ENCODE assay signal across 27 mouse cellular contexts in genomic region chr14:56462729-56463128, GRCm38 (mm10).
DNase-seq lines count a peak whose midpoint lies in the region; ATAC-seq and TF ChIP-seq lines count a peak whose summit lies in the region.
"Had no signal": no experiment of that assay in that cellular context is flagged by ENCODE, and none has a peak within 500 bp of the region (broad histone marks: within the 10 kb centered on the region; RNA-seq: fewer than 3 reads in every experiment).

No protein-coding gene starts in this region.

- no peak overlapping the region for H3K4me2 ChIP-seq in liver, embryonic 11.5 days
- H3K4me2 ChIP-seq in liver, embryonic 14.5 days (ENCODE audit: low read depth), result no peak overlapping the region
- H3K4me2 ChIP-seq: embryonic facial prominence, embryonic 12.5 days; embryonic facial prominence, embryonic 15.5 days; heart, embryonic 12.5 days; heart, embryonic 15.5 days; hindbrain, embryonic 14.5 days had no signal

- H3K9me3 ChIP-seq in liver, embryonic 11.5 days (ENCODE audit: control insufficient read depth, low read length), result no peaks in the 10 kb centered on the region
- H3K9me3 ChIP-seq in liver, embryonic 14.5 days (ENCODE audit: control insufficient read depth, low read length), result no peaks in the 10 kb centered on the region
- H3K9me3 ChIP-seq: embryonic facial prominence, embryonic 12.5 days; embryonic facial prominence, embryonic 15.5 days; heart, embryonic 12.5 days; heart, embryonic 15.5 days; hindbrain, embryonic 10.5 days had no signal

- no peak overlapping the region for H3K27ac ChIP-seq in liver, embryonic 11.5 days (ENCODE audit: low read depth, low read length)
- no peak overlapping the region for H3K27ac ChIP-seq in liver, embryonic 14.5 days
- H3K27ac ChIP-seq: embryonic facial prominence, embryonic 12.5 days; embryonic facial prominence, embryonic 15.5 days; gastrocnemius, adult 2 months; heart, embryonic 15.5 days; hindbrain, embryonic 10.5 days; hindbrain, embryonic 14.5 days had no signal

- no peak for TF ChIP-seq CTCF in liver, embryonic 14.5 days (IDR thresholded peaks at IDR 0.05; ENCODE audit: low read depth)

- no peaks in the 10 kb centered on the region for H3K27me3 ChIP-seq in liver, embryonic 11.5 days (replicated peaks; ENCODE audit: control insufficient read depth, insufficient read depth, low read length)
- H3K27me3 ChIP-seq in liver, embryonic 14.5 days (ENCODE audit: control insufficient read depth, insufficient read depth, low read length), result no peaks in the 10 kb centered on the region
- H3K27me3 ChIP-seq: embryonic facial prominence, embryonic 12.5 days; embryonic facial prominence, embryonic 15.5 days; heart, embryonic 12.5 days; heart, embryonic 15.5 days had no signal

- 0 out of 2 replicates have a peak, but pooled peaks have one; percentile 23 for TF ChIP-seq EP300 in liver, embryonic 14.5 days (IDR thresholded peaks at IDR 0.05; ENCODE audit: low read depth)

- WGBS in liver, embryonic 11.5 days, result 67% methylated on average over 1 of the region's 1 CpGs
- WGBS in liver, embryonic 14.5 days (ENCODE audit: insufficient replicate concordance), result 26% methylated on average over 1 of the region's 1 CpGs

- peak; percentile 40 for DNase-seq in c-Kit-positive CD71-positive TER-119-negative erythroid progenitor cells, embryonic 14.5 days (ENCODE audit: low read depth)
- no peak for DNase-seq in liver, embryonic 11.5 days (ENCODE audit: low spot score)
- peak in 2 of 3 experiments; percentile 23 to 27 for DNase-seq in liver, embryonic 14.5 days (ENCODE audit: low read depth in 3 of 3, low spot score in 3 of 3)
- no peak for DNase-seq in layer of hippocampus, postnatal 36 days
- no peak for DNase-seq in gastrocnemius, postnatal 25 days
- DNase-seq in right cerebral cortex, adult 2 months (ENCODE audit: low spot score in 2 of 2), result no peak
- DNase-seq: adrenal gland, adult 8-10 months; adrenal gland, postnatal 25 days; cerebellum, adult 11-12 months; cerebellum, adult 9-10 months; cerebellum, postnatal 25 days; forebrain, postnatal 0 days; gastrocnemius, adult 2 months; gastrocnemius, postnatal 14 days; heart, adult 18-20 months; heart, postnatal 10 days; heart, postnatal 36 days had no signal

- no peaks in the 10 kb centered on the region for H3K36me3 ChIP-seq in liver, embryonic 11.5 days (ENCODE audit: control insufficient read depth, insufficient read depth, low read length)
- no peaks in the 10 kb centered on the region for H3K36me3 ChIP-seq in liver, embryonic 14.5 days (replicated peaks; ENCODE audit: control insufficient read depth, insufficient read depth, low read depth)
- H3K36me3 ChIP-seq: embryonic facial prominence, embryonic 12.5 days; embryonic facial prominence, embryonic 15.5 days; heart, embryonic 12.5 days; heart, embryonic 15.5 days; hindbrain, embryonic 10.5 days had no signal

- H3K4me1 ChIP-seq in liver, embryonic 11.5 days (replicated peaks; ENCODE audit: control insufficient read depth, insufficient read depth, low read length), result 0 out of 2 replicates have a peak, but pooled peaks cover 2% of the 10 kb centered on the region
- peaks cover 3 to 4% of the 10 kb centered on the region in 2 experiments; a peak in 2 of 4 replicates for H3K4me1 ChIP-seq in liver, embryonic 14.5 days (replicated peaks; ENCODE audit: control insufficient read depth in 2 of 2, insufficient read depth in 2 of 2, low read length in 1 of 2)
- H3K4me1 ChIP-seq: embryonic facial prominence, embryonic 12.5 days; embryonic facial prominence, embryonic 15.5 days; heart, embryonic 12.5 days; heart, embryonic 15.5 days; hindbrain, embryonic 10.5 days had no signal

- peak; percentile 73 for ATAC-seq in liver, embryonic 11.5 days (replicated peaks; ENCODE audit: low FRiP score)
- peak; percentile 62; the same call in 1 of the 2 replicates for ATAC-seq in liver, embryonic 14.5 days (ENCODE audit: insufficient read depth)
- peak; percentile 70 for ATAC-seq in megakaryocyte-erythroid progenitor cell, adult 5-6 weeks (replicated peaks; ENCODE audit: low FRiP score, low TSS enrichment, poor library complexity, severe bottlenecking)
- ATAC-seq: activated CD4-positive, CD25-positive, alpha-beta regulatory T cell, adult 4 months; CD4-positive, CD25-positive, alpha-beta regulatory T cell, adult 4 months; forebrain, embryonic 14.5 days; forebrain, postnatal 0 days had no signal

- no peak overlapping the region for H3K4me3 ChIP-seq in liver, embryonic 11.5 days (ENCODE audit: low read depth, low read length)
- no peak overlapping the region for H3K4me3 ChIP-seq in liver, embryonic 14.5 days (ENCODE audit: insufficient read depth in 1 of 2, low read depth in 2 of 2, low read length in 2 of 2)
- H3K4me3 ChIP-seq: embryonic facial prominence, embryonic 12.5 days; embryonic facial prominence, embryonic 15.5 days; gastrocnemius, adult 2 months; heart, embryonic 12.5 days; heart, embryonic 15.5 days; hindbrain, embryonic 10.5 days had no signal

- H3K9ac ChIP-seq in liver, embryonic 11.5 days (ENCODE audit: low read depth, low read length), result no peak overlapping the region
- H3K9ac ChIP-seq in liver, embryonic 14.5 days (replicated peaks), result no peak overlapping the region
- H3K9ac ChIP-seq: embryonic facial prominence, embryonic 12.5 days; embryonic facial prominence, embryonic 15.5 days; forebrain, postnatal 0 days; heart, embryonic 12.5 days; heart, embryonic 15.5 days; hindbrain, embryonic 14.5 days had no signal

Comparison
In these comparisons a context has a peak if more than half of its experiments do, and no peak if none do; other contexts are left out.
1. DNase-seq: peak in c-Kit-positive CD71-positive TER-119-negative erythroid progenitor cells, embryonic 14.5 days (single experiment) and liver, embryonic 14.5 days (2 of 3); none in liver, embryonic 11.5 days (single experiment), layer of hippocampus, postnatal 36 days (0 of 2), gastrocnemius, postnatal 25 days (single experiment) and right cerebral cortex, adult 2 months (0 of 2).
2. Peak in every context shown above with its lines, with median percentiles within 50 percentile points of each other: ATAC-seq.